Mouse (Mus musculus) heart, postnatal 4 days (tissue): Measurements from ENCODE around the gene Sash3. TPM values are rescaled to one million over a fixed set of nuclear protein-coding genes. Genes with fewer than 3 reads are reported as not detected.

ENCODE experiments used
- DNase-seq: peaks from one replicate; pipeline ENCODE4 v3.0.0; 2021
- total RNA-seq, 2 experiments: library from RNA; stranded (reverse); gene quantifications; 2 replicates each; pipeline ENCODE4 v1.2.3; 2021

Sash3 gene
- total RNA-seq, 2 experiments from 2014 or later, result 0.52 to 1.1 TPM

DNA sequence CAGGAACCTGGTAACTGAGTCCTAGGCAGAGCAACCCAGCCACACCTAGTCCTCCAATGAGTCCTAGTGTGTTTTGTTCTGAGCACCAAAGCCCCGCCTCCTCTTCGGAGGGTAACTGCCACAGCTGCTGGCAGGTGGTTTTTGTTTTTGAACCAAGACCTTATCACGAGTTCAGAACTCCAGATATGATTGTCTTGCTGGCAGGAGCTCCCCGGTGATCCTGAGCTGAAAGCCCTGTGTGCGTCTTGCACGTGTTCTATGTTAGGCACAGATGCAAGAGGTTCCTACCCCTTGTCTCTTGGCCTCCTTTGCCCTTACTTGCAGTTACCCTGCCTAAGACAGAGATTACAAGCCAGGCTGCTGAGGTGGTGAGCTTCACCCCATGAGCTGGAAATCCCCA, 4.8 kb upstream of the Sash3 start:
- DNase-seq, result no peak

DNA sequence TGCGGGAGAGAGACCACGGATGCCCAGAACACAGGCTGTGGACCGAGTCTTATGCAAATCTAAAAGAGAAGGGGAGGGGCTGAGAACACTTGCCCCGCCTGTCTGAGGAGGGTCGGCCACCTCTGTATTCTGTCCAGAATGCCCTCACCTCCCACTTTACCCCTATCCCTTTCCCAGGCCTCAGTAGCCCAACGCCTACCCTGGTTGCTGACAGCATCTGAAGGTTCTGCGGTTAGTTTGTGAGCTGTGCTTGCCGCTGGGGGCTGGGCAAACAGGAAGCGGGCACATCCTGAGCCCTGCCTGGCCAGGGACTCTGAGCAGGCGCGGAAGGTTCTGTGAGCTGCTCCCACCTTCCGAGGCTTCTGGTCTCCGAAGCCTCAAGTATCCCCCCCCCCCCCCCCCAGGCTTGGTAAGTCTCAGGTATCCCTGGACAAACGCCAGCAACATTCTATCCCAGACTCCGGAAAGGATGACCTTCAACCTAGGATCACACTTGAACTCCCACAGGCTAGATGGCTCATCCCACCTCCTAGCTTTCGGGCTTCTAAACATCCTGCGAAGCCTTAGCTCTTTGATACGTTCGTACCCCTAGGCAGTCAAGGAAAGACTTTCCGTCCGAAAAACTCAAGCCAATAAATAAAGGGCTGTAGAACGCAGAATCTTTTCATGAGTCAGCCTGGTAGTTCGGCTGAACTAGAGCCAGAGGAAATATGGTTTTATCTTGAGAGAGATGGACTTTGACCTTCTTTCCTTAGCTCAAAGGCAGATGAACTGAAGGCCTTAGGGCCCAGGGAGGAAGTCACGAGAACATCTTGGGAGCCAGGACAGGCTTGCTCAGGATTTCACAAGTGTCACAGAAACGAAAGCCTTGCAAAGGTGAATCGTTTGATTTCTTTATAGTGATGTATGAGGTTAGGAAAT, 2.6 kb upstream of the Sash3 start:
- no peak for DNase-seq

- DNase-seq, result no peak
These were observed 990 bp downstream of the Sash3 start for GRCm38 (mm10) chrX:48147226-48147625.

DNA sequence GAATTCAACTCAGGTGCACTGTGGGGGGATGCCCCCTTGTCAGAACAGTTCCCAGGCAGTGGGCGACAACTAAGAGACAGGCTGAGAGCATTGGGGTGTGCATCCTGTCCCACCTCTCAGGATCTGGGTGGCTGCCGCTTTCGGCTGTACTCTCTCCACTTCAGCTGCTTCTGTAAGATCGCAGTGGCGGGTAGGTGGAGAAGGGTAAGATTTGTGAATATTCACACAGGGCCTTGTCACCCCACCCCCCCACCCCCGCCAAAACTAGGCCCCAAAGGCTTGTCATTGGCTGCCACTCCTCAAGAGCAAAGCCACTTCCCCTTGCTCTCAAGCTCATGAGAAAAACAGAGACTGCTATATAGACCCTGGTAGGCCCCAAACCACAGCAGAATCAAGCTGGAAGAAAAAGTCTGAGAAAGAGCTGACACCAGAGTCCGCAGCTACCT, 1.5 kb downstream of the Sash3 start:
- no peak for DNase-seq

- no peak for DNase-seq
These were observed 5.9 kb downstream of the Sash3 start for GRCm38 (mm10) chrX:48152106-48152505.

DNA sequence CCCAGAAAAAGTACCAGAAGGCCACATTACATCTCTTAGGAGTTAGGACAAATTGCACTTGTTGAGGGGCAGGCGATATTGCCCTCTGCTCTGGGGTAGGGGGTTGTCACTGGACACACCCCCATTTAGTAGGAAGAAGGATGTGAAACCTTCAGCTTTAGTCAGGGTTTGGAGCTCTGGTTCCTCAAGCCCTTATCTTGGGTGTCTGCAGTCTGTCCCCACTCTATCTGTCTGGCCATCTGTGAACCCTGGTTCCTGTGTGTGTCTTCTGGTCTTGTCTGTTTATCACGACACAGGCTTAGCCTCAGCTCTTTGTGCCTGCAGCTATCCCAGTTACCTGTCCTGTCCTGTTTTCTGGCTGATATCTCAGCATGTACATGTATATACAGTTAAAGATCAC, 7.2 kb downstream of the Sash3 start:
- DNase-seq, result no peak

GRCm38 (mm10) chrX:48153949-48154348, 7.7 kb downstream of the Sash3 start:
- DNase-seq, result no peak

DNA sequence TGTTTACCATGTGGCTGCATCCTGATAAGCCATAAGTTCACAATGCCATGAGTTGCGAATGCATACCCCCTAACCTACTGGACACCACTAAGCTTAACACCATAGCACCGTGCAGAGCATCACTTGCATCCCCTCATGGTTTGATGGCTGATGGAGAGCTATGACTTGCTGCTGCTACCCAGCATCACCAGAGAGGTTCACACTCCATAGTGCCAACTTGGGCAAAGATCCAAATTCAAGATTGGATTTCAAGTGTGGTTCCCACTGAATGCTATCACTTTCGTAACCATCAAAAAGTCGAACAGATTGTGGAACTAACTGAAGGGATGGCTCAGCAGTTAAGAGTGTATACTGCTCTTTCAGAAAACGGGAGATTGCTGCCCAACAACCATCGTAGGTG, 9.3 kb downstream of the Sash3 start:
- no peak for DNase-seq

- no peak for DNase-seq
These were observed 11.2 kb downstream of the Sash3 start for GRCm38 (mm10) chrX:48157396-48157795.

GRCm38 (mm10) chrX:48158229-48158919, 12.1 kb downstream of the Sash3 start:
- DNase-seq, result no peak

- DNase-seq, result no peak
These were observed 23.7 kb downstream of the Sash3 start for GRCm38 (mm10) chrX:48169892-48170291.

DNA sequence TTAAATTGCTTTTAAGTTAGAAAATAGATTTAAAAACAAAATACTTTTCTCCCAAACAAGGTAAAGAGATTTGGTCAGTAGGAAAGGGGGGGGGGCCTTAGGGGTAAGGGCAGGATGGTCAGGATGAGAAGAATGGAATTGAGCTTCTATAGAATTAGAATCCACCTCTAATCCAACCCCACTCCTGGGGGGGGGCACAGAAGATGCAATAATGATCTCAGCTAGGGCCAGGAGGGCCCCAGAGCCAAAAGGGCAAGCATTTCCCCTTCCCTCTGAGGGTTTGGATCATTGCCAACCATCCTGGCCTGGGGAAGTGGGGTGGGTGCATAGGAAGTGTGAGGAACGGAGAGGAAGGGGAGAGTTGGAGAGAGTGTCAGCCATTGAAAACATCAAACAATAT, 24.1 kb downstream of the Sash3 start:
- no peak for DNase-seq

DNA sequence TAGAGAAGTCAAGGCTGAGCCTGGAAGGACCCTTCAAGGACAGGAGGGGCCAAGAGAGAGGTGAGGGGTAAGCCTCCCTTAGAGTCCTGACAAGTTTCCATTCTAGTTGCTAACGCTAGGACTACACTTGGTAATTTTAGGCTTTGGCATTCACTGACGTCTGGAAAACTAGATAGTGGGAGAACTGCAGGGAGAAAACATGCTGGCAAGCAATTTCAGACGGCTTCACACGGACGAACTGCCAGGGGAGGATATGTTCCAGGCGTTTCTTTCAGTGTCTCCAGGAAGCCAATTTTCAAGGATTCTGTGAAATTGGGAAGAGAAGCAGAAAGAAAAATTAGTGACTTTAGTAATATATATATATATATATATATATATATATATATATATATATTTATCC, 35.6 kb downstream of the Sash3 start:
- DNase-seq, result no peak

DNA sequence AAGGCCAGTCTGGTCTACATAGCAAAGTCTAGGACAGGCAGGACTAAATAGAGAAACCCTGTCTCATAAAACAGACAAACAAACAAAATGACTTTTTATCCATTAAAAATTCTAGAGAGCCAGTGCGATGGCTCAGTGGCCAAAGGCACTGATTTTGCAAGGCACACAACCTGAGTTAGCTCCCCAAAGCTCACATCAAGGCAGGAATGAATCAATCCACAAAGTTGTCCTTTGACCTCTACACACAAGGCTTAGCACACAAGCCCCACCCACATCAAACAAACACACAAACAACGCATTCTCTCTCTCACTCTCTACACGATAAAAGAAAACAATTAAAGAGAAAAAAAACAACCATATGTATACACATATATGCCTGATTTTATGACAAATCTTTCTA, 38.5 kb downstream of the Sash3 start:
- no peak for DNase-seq

DNA sequence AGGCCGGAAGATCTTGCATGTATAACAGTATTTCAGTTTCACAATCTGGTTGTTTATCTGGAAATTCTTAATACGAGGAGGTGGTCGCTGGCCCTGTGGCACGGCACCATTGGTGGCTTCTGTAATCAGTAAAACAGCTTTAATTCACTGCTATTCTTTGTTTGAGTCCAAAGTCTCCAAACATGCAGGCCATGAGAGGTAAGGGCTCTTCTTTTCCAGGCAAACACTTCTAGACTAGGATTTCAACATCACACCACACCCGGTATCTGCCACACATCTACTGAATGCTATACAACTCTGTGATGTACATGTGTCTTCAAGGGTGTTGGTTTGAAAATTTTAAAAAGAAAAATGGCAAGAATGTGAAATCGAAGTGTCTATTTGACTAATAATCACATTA, 45.0 kb downstream of the Sash3 start:
- DNase-seq, result no peak

- no peak for DNase-seq
These were observed 47.3 kb downstream of the Sash3 start for GRCm38 (mm10) chrX:48193235-48194152.

DNA sequence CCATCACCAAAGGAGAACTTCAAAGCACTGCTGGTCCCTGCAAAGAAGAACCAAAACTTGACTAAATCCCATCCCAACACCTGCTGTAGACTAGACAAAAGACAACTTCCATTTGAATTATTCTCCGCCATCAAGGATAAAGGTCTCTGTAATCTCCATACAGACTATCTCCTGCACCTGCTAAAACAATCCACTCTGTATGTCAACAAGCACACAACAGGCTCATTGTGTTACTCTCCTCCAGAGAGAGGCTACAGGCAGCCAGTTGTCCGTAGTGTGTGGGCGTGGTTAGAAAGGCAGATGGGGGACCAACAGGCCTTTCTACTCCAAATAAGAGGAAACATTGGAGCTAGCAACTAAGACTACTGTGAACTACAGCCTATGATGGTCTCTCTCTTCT, 51.6 kb downstream of the Sash3 start:
- DNase-seq, result no peak

GRCm38 (mm10) chrX:48199026-48199425, 52.8 kb downstream of the Sash3 start:
- DNase-seq, result peak; percentile 61

DNA sequence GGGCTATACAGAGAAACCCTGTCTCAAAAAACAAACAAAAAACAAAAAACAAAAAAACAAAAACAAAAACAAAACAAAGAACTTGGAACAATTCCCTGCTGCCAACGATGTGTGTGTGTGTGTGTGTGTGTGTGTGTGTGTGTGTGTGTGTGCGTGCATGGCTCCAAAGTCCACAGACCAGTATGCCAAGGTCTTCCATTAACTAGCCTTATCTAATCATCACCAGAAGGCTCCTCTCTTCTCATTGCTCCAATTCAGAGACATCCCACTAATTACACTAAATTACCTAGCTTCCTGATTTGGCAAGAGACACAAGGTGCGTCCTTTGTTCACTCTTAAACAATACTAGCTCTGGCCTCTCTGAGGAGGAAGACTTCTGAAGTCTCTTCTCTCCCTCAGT, 54.5 kb downstream of the Sash3 start:
- DNase-seq, result no peak

DNA sequence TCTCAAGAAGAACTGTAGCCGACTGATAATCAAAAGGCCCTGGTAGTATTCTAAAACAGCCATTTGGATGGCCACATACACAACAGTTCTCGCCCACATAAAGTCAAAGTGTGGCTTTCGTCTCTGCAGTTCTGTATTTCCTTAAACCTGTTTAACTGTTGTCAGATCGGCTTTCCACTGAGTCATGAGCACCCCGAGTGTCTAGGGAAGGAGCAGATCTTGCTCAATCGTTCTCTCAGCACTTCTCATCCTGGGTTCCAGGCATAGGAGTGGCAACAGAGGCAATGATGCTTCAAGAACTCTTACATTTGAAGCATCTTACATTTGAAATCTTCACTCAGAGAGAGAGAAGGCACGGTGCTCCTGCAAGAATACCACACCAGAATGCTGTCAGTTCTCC, 55.7 kb downstream of the Sash3 start:
- DNase-seq, result no peak

- no peak for DNase-seq
These were observed 56.2 kb downstream of the Sash3 start for GRCm38 (mm10) chrX:48202436-48202835.

- DNase-seq, result no peak
These were observed 56.8 kb downstream of the Sash3 start for GRCm38 (mm10) chrX:48202995-48203394.

DNA sequence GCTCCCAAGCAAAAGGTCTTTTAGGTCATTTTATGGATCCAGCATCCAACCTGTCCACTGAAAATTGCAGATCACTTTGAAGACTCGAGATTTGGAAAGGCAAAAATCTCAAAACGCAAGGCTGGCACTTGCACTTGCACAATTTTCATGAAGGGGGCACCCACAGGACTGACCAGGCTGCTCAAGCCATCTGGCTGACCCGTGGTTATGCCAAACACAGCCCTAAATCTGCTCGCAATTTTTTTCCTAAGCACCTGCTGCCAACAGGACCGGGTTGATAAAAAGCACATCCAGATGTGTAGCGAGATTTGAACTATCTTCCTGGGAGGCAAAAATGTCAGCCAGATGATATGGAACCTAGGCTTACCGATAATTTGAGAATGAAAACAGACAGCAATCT, 57.5 kb downstream of the Sash3 start:
- DNase-seq, result no peak
